Mouse (Mus musculus): Measurements from ENCODE around the gene Adam19.

The Adam19 gene

GRCm38 (mm10) chr11:46109206-46109605 is 53.4 kb downstream of the Adam19 start:
- DNase-seq, result no peak

GRCm38 (mm10) chr11:46110156-46110944 is 54.6 kb downstream of the Adam19 start:
- peak in 1 of 2 experiments; percentile 37 for DNase-seq

GRCm38 (mm10) chr11:46110945-46111287 is 55.1 kb downstream of the Adam19 start:
- no peak for DNase-seq

GRCm38 (mm10) chr11:46113211-46113610 is 57.4 kb downstream of the Adam19 start:
- DNase-seq, result no peak

GRCm38 (mm10) chr11:46114221-46114620 is 58.4 kb downstream of the Adam19 start:
- peak; percentile 33 to 49 for DNase-seq

- no peak for DNase-seq
Observed at GRCm38 (mm10) chr11:46115011-46115410, 59.2 kb downstream of the Adam19 start.

- no peak for DNase-seq
Observed at GRCm38 (mm10) chr11:46115411-46116173, 59.8 kb downstream of the Adam19 start.

GRCm38 (mm10) chr11:46116510-46116909 is 60.7 kb downstream of the Adam19 start:
- DNase-seq, result no peak

GRCm38 (mm10) chr11:46119624-46120023 is 63.8 kb downstream of the Adam19 start:
- no peak for DNase-seq

GRCm38 (mm10) chr11:46120084-46120483 is 64.3 kb downstream of the Adam19 start:
- no peak for DNase-seq

GRCm38 (mm10) chr11:46121666-46122065 is 65.9 kb downstream of the Adam19 start:
- no peak for DNase-seq

- no peak for DNase-seq
Observed at GRCm38 (mm10) chr11:46122875-46123274, 67.1 kb downstream of the Adam19 start.

- no peak for DNase-seq
Observed at GRCm38 (mm10) chr11:46123328-46123866, 67.6 kb downstream of the Adam19 start.

GRCm38 (mm10) chr11:46125093-46125834 is 69.5 kb downstream of the Adam19 start:
- no peak for DNase-seq

- no peak for DNase-seq
Observed at GRCm38 (mm10) chr11:46125835-46126229, 70.0 kb downstream of the Adam19 start.

- DNase-seq, result no peak
Observed at GRCm38 (mm10) chr11:46126317-46126716, 70.5 kb downstream of the Adam19 start.

- DNase-seq, result no peak
Observed at GRCm38 (mm10) chr11:46126827-46127410, 71.1 kb downstream of the Adam19 start.

GRCm38 (mm10) chr11:46127621-46128547 is 72.1 kb downstream of the Adam19 start:
- no peak for DNase-seq

- peak; percentile 75 for DNase-seq
Observed at GRCm38 (mm10) chr11:46128548-46128945, 72.8 kb downstream of the Adam19 start.

- no peak for DNase-seq
Observed at GRCm38 (mm10) chr11:46131022-46131986, 75.5 kb downstream of the Adam19 start.
